Mouse (Mus musculus) megakaryocyte progenitor cell, adult 5-6 weeks (primary cell): ENCODE results near the gene Sppl2b. TPM values are rescaled to one million over a fixed set of nuclear protein-coding genes. Genes with fewer than 3 reads are reported as not detected.
A peak's percentile ranks its signal among the peaks of the same experiment; 100 is the strongest.

Source experiments
- ATAC-seq: replicated peaks from 2 replicates; pipeline ENCODE4 v1.8.0; 2016; ENCODE audit warnings: mild to moderate bottlenecking, moderate TSS enrichment, inconsistent platforms; ENCODE audit not compliant: poor library complexity
- total RNA-seq, 2 experiments: library from RNA; stranded (forward) in 1 of 2; stranded (reverse) in 1 of 2; fragments of 157-497, 149-512 nt in 1 of 2; fragments of 200-1000 nt in 1 of 2; gene quantifications; 2 replicates each; pipeline versions ENCODE4 v1.2.3 to v1.2.4; 2015 to 2017

Sppl2b gene
- total RNA-seq, 2 experiments from 2014 or later: 17.7 to 39.4 TPM

DNA sequence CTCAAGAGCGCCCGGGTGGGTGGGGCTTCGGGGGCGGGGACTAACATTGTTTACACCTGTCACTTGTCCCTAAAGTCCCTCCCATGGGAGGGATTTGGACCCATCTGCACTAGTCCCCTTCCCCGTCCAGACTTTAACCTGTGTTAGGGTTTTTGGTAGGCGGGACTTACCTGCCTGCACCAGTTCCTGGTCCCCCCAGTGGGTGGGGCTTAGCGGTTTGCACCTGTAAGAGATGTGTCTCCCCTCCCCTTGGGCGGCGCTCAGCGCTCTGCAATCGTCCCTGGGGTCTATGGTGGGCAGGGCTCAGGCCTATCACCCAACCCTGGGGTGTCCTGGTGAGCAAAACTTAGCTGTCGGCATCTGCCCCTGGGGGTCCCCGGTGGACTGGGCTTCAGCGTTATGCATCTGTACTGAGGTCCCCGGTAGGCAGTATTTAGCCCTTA lies 62.3 kb downstream of the Sppl2b start:
- no peak for ATAC-seq

DNA sequence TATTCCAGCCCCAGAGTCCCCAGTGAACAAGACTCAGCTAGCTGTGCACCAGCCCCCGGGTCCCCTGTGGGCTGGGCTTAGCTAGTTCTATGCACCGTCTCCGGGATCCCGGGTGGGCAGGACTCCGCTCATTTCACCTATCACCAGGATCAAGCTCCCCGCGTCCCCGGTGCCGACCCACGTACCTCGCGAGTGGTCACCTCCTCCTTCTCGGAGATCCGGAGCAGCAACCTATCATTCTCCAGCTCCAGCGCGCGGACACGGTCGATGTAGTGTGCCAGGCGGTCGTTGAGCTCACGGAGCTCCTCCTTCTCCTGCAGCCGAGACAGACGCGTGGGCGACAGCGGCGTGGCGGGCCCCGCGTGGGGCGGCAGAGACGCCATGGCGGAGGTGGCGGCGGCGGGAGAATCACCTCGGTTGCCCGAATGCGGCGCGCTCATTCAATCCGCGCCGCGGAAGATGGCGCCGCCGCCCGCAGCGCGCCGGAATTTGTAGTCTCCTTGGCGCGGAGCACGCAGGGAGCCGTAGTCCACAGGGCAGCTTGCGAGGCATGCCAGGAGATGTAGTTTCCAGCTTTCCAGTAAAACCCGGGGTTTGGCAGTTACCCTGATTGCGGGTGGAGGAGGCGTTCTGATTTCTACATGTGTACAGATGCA lies 62.8 kb downstream of the Sppl2b start, which contains the start of gene Lmnb2:
Gene Lmnb2 (minus strand): TSS at position 467 of the 656 bp plus-strand sequence.
- peak; percentile 52 for ATAC-seq

Other genes with a start within 250 kb of the Sppl2b start
- gene Gm49322, start 249.3 kb upstream of the Sppl2b start, total RNA-seq (2015): 0.17 and 0.57 TPM in 2 replicates
- 0.61 TPM in 1 of 2 replicates, not detected in the other for gene Gm49322, start 249.3 kb upstream of the Sppl2b start, total RNA-seq (2017)
- 39.1 and 43.1 TPM in 2 replicates for gene Csnk1g2, start 232.4 kb upstream of the Sppl2b start, total RNA-seq (2015)
- gene Csnk1g2, start 232.4 kb upstream of the Sppl2b start, total RNA-seq (2017): 127 and 171 TPM in 2 replicates
- 10.5 and 13.2 TPM in 2 replicates for gene Btbd2, start 198.2 kb upstream of the Sppl2b start, total RNA-seq (2015)
- gene Btbd2, start 198.2 kb upstream of the Sppl2b start, total RNA-seq (2017): 19.9 and 25.7 TPM in 2 replicates
- gene Mknk2, start 177.2 kb upstream of the Sppl2b start, total RNA-seq (2015): 40.1 and 46.2 TPM in 2 replicates
- gene Mknk2, start 177.2 kb upstream of the Sppl2b start, total RNA-seq (2017): 32.8 and 44.4 TPM in 2 replicates
- gene Mob3a, start 153.3 kb upstream of the Sppl2b start, total RNA-seq (2015): 26.4 and 31.9 TPM in 2 replicates
- gene Mob3a, start 153.3 kb upstream of the Sppl2b start, total RNA-seq (2017): 34.9 and 39.0 TPM in 2 replicates
- 7.0 and 13.6 TPM in 2 replicates for gene Izumo4, start 153.1 kb upstream of the Sppl2b start, total RNA-seq (2015)
- gene Izumo4, start 153.1 kb upstream of the Sppl2b start, total RNA-seq (2017): 1.7 and 4.3 TPM in 2 replicates
- 31.5 and 40.3 TPM in 2 replicates for gene Ap3d1, start 113.0 kb upstream of the Sppl2b start, total RNA-seq (2015)
- 34.7 and 48.7 TPM in 2 replicates for gene Ap3d1, start 113.0 kb upstream of the Sppl2b start, total RNA-seq (2017)
- gene Dot1l, start 100.1 kb upstream of the Sppl2b start, total RNA-seq (2015): 29.2 and 34.8 TPM in 2 replicates
- 9.0 and 9.7 TPM in 2 replicates for gene Dot1l, start 100.1 kb upstream of the Sppl2b start, total RNA-seq (2017)
- 74.9 and 78.4 TPM in 2 replicates for gene Sf3a2, start 57.1 kb upstream of the Sppl2b start, total RNA-seq (2015)
- gene Sf3a2, start 57.1 kb upstream of the Sppl2b start, total RNA-seq (2017): 11.5 and 19.0 TPM in 2 replicates
- gene Plekhj1, start 56.6 kb upstream of the Sppl2b start, total RNA-seq (2015): 64.8 and 78.7 TPM in 2 replicates
- gene Plekhj1, start 56.6 kb upstream of the Sppl2b start, total RNA-seq (2017): 32.6 and 43.9 TPM in 2 replicates
- not detected in 2 replicates for gene Amh, start 50.0 kb upstream of the Sppl2b start, total RNA-seq (2015)
- gene Amh, start 50.0 kb upstream of the Sppl2b start, total RNA-seq (2017): 0.14 TPM in 1 of 2 replicates, not detected in the other
- gene Jsrp1, start 41.8 kb upstream of the Sppl2b start, total RNA-seq (2015): not detected in 2 replicates
- not detected in 2 replicates for gene Jsrp1, start 41.8 kb upstream of the Sppl2b start, total RNA-seq (2017)
- gene Oaz1, start 28.6 kb upstream of the Sppl2b start, total RNA-seq (2015): 1,168 and 1,276 TPM in 2 replicates
- 222 and 291 TPM in 2 replicates for gene Oaz1, start 28.6 kb upstream of the Sppl2b start, total RNA-seq (2017)
- not detected in 2 replicates for gene Lingo3, start 11.2 kb upstream of the Sppl2b start, total RNA-seq (2015)
- gene Lingo3, start 11.2 kb upstream of the Sppl2b start, total RNA-seq (2017): not detected in 2 replicates
- gene Lsm7, start 66 bp upstream of the Sppl2b start, total RNA-seq (2015): 125 and 137 TPM in 2 replicates
- 307 and 354 TPM in 2 replicates for gene Lsm7, start 66 bp upstream of the Sppl2b start, total RNA-seq (2017)
- not detected in 2 replicates for gene Tmprss9, start 16.6 kb downstream of the Sppl2b start, total RNA-seq (2015)
- not detected in 2 replicates for gene Tmprss9, start 16.6 kb downstream of the Sppl2b start, total RNA-seq (2017)
- gene Timm13, start 45.7 kb downstream of the Sppl2b start, total RNA-seq (2015): 132 and 150 TPM in 2 replicates
- gene Timm13, start 45.7 kb downstream of the Sppl2b start, total RNA-seq (2017): 55.3 and 100 TPM in 2 replicates
- gene Lmnb2, start 63.0 kb downstream of the Sppl2b start, total RNA-seq (2015): 11.7 and 13.9 TPM in 2 replicates
- 49.3 and 56.9 TPM in 2 replicates for gene Lmnb2, start 63.0 kb downstream of the Sppl2b start, total RNA-seq (2017)
- gene Gadd45b, start 74.8 kb downstream of the Sppl2b start, total RNA-seq (2015): 18.7 and 20.7 TPM in 2 replicates
- 17.6 and 17.9 TPM in 2 replicates for gene Gadd45b, start 74.8 kb downstream of the Sppl2b start, total RNA-seq (2017)
- gene Gng7, start 159.7 kb downstream of the Sppl2b start, total RNA-seq (2015): 0.44 and 0.57 TPM in 2 replicates
- gene Gng7, start 159.7 kb downstream of the Sppl2b start, total RNA-seq (2017): 0.83 and 1.2 TPM in 2 replicates
- not detected in 2 replicates for gene Diras1, start 170.4 kb downstream of the Sppl2b start, total RNA-seq (2015)
- not detected in 2 replicates for gene Diras1, start 170.4 kb downstream of the Sppl2b start, total RNA-seq (2017)
- gene Slc39a3, start 182.2 kb downstream of the Sppl2b start, total RNA-seq (2015): 1.9 and 2.3 TPM in 2 replicates
- 4.2 and 5.0 TPM in 2 replicates for gene Slc39a3, start 182.2 kb downstream of the Sppl2b start, total RNA-seq (2017)
- gene Sgta, start 204.9 kb downstream of the Sppl2b start, total RNA-seq (2015): 27.0 and 37.6 TPM in 2 replicates
- gene Sgta, start 204.9 kb downstream of the Sppl2b start, total RNA-seq (2017): 31.1 and 31.7 TPM in 2 replicates
- gene Thop1, start 214.8 kb downstream of the Sppl2b start, total RNA-seq (2015): 12.7 and 15.6 TPM in 2 replicates
- gene Thop1, start 214.8 kb downstream of the Sppl2b start, total RNA-seq (2017): 28.0 and 28.7 TPM in 2 replicates
- gene Creb3l3, start 243.6 kb downstream of the Sppl2b start, total RNA-seq (2015): 0.54 and 0.88 TPM in 2 replicates
- gene Creb3l3, start 243.6 kb downstream of the Sppl2b start, total RNA-seq (2017): 0.30 and 0.58 TPM in 2 replicates